Mouse (Mus musculus) bone marrow macrophage, adult 2 months (primary cell): Measurements from ENCODE around the gene Mrpl27. TPM values are rescaled to one million over a fixed set of nuclear protein-coding genes. Genes with fewer than 3 reads are reported as not detected.
A peak's percentile ranks its signal among the peaks of the same experiment; 100 is the strongest.
"Not testable (repeated sequence)": the region's sequence is repeated elsewhere in the genome, so short reads cannot be mapped to it uniquely, and the experiment has no call there.

ENCODE experiments used
- H3K27ac ChIP-seq: 2 replicates; pipeline ENCODE4 v1.5.1; 2012; ENCODE audit warnings: low read depth, low read length; ENCODE audit not compliant: insufficient read depth
- H3K4me1 ChIP-seq: 2 replicates; pipeline ENCODE4 v1.6.1; 2012; ENCODE audit warnings: low read length; ENCODE audit not compliant: control insufficient read depth, insufficient read depth
- H3K4me3 ChIP-seq: 2 replicates; pipeline ENCODE4 v1.5.1; 2012; ENCODE audit warnings: mild to moderate bottlenecking, low read length, moderate library complexity; ENCODE audit not compliant: insufficient read depth
- CTCF ChIP-seq: IDR thresholded peaks from 2 replicates; pipeline ENCODE4 v1.5.1; 2012; ENCODE audit warnings: low read depth, mild to moderate bottlenecking, low read length, moderate library complexity
- POLR2A ChIP-seq: IDR thresholded peaks from 2 replicates; pipeline ENCODE4 v1.6.1; 2012; ENCODE audit warnings: mild to moderate bottlenecking, low read depth, low read length, borderline replicate concordance
- polyA plus RNA-seq: library from polyadenylated mRNA; stranded (reverse); fragments of >200 nt; gene quantifications from 2 replicates; pipeline ENCODE4 v1.2.4, GENCODE M21; 2012; ENCODE audit not compliant: missing spikeins, insufficient read depth, insufficient read length

Mrpl27 gene
- polyA plus RNA-seq, 1 experiment: 65.1 TPM

DNA sequence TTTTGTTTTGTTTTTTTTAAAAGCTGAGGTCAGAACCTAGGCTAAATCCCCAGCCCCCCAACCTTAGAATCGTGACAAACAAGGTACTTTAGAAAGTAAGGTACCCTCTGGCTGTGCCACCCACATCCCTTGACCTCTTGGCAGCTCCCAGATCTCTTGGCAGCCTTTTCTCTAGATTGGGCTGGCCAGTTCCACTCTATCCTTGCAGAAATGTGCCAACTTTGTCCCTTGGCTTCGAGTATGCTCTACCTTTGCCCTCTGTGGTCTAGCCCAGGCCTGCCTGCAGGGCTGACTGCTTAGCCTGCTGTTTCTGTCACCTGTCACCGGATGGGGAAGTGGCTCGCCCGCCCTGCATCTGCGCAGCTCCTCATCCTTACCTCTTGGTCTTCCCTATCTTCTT, 11.7 kb downstream of the Mrpl27 start:
- no peak for TF ChIP-seq CTCF
- TF ChIP-seq POLR2A: no peak
- H3K4me1 ChIP-seq: no peaks in the 10 kb centered on the region
- no peak overlapping the region for H3K27ac ChIP-seq
- no peak overlapping the region for H3K4me3 ChIP-seq

- no peak for TF ChIP-seq CTCF
- no peak for TF ChIP-seq POLR2A
- H3K4me3 ChIP-seq: no peak overlapping the region
- peaks cover 31% of the 10 kb centered on the region for H3K4me1 ChIP-seq
- H3K27ac ChIP-seq: no peak overlapping the region
Measured at GRCm38 (mm10) chr11:94674984-94675383, 21.4 kb downstream of the Mrpl27 start.

GRCm38 (mm10) chr11:94675446-94675845, 21.9 kb downstream of the Mrpl27 start:
- peaks cover 31% of the 10 kb centered on the region for H3K4me1 ChIP-seq
- H3K4me3 ChIP-seq: no peak overlapping the region; the same call in 1 of the 2 replicates
- H3K27ac ChIP-seq: no peak overlapping the region
- TF ChIP-seq POLR2A (no peak), CTCF (no peak)

- H3K4me1 ChIP-seq: peaks cover 35% of the 10 kb centered on the region
- H3K27ac ChIP-seq: no peak overlapping the region
- no peak for TF ChIP-seq POLR2A
- TF ChIP-seq CTCF: no peak
- H3K4me3 ChIP-seq: peak overlapping the region; percentile 91
Measured at GRCm38 (mm10) chr11:94676308-94676707, 22.7 kb downstream of the Mrpl27 start.

GRCm38 (mm10) chr11:94676754-94677606, 23.4 kb downstream of the Mrpl27 start, which contains the start of gene Xylt2:
Xylt2 (minus strand) TSS chr11:94677515.
- Histone ChIP-seq H3K4me1 (peaks cover 40% of the 10 kb centered on the region), H3K4me3 (peak within 1 kb of the TSS; percentile 91), H3K27ac (peak within 1 kb of the TSS; percentile 40)
- TF ChIP-seq POLR2A (no peak; the same call in 1 of the 2 replicates), CTCF (no peak)

GRCm38 (mm10) chr11:94677607-94678145, 24.1 kb downstream of the Mrpl27 start:
- Histone ChIP-seq H3K27ac (no peak overlapping the region), H3K4me3 (peak overlapping the region; percentile 91), H3K4me1 (peaks cover 46% of the 10 kb centered on the region)
- no peak for TF ChIP-seq POLR2A
- no peak for TF ChIP-seq CTCF

GRCm38 (mm10) chr11:94680639-94681038, 27.1 kb downstream of the Mrpl27 start:
- Histone ChIP-seq H3K27ac (no peak overlapping the region), H3K4me3 (no peak overlapping the region), H3K4me1 (peaks cover 41% of the 10 kb centered on the region)
- TF ChIP-seq CTCF (no peak; the same call in 1 of the 2 replicates), POLR2A (no peak)

DNA sequence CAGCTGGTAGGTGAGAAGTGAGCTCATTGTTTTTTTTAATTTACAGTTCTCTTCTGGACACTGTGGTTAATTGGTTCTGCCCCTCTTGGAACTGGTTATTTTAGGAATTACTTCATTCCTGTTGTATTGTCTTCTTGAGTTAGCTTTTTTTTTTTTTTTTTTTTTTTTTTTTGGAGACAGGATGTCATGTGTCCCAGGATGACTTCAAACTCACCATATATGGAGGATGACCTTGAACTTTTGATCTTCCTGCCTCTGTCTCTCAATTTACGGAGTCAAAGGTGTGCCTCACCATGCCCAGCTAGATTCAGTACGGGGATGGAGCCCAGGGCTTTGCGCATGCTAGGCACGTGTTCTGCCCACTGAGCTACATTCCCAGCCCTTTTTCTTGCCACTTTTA, 28.1 kb downstream of the Mrpl27 start:
- peak overlapping the region; percentile 65 for H3K27ac ChIP-seq
- peaks cover 43% of the 10 kb centered on the region for H3K4me1 ChIP-seq
- H3K4me3 ChIP-seq: no peak overlapping the region
- no peak for TF ChIP-seq POLR2A

DNA sequence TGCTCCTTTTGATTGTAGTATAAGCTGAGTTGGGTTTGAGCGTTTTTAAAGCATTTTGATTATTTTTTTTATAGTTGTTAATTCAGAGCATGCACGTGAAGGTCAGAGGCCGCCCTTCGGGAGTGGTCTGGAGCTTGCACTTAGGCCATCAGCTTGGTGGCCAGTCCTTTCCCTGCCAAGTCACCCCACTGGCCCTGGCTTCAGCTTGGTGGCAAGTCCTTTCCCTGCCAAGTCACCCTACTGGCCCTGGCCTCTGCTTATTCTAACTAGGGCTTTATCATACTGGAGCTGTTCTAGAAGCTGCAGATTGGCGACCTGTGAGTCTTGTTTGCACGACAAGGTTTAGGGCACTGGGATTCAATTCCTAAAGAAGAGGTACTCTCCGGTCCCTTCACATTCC, 28.9 kb downstream of the Mrpl27 start:
- Histone ChIP-seq H3K4me1 (peaks cover 46% of the 10 kb centered on the region), H3K27ac (peak overlapping the region; percentile 59), H3K4me3 (no peak overlapping the region)
- TF ChIP-seq POLR2A (no peak), CTCF (no peak)

GRCm38 (mm10) chr11:94687178-94687577, 33.6 kb downstream of the Mrpl27 start:
- Histone ChIP-seq H3K4me3 (no peak overlapping the region), H3K4me1 (peaks cover 45% of the 10 kb centered on the region), H3K27ac (peak overlapping the region; percentile 94)
- no peak for TF ChIP-seq POLR2A
- TF ChIP-seq CTCF: no peak

GRCm38 (mm10) chr11:94692502-94692901, 38.9 kb downstream of the Mrpl27 start:
- Histone ChIP-seq H3K27ac (peak overlapping the region; percentile 78), H3K4me1 (peaks cover 34% of the 10 kb centered on the region)
- H3K4me3 ChIP-seq: not testable (repeated sequence)
